Mouse (Mus musculus) ES-E14 (cell line): ENCODE data around the gene Limk1. TPM values are rescaled to one million over a fixed set of nuclear protein-coding genes. Genes with fewer than 3 reads are reported as not detected.

Experiments
- DNase-seq: peaks from one replicate; pipeline ENCODE4 v3.0.0-alpha.2; 2013; ENCODE audit warnings: low read depth, low spot score
- H3K27ac ChIP-seq: 2 replicates; pipeline ENCODE4 v1.5.1; 2012; ENCODE audit warnings: low read depth, mild to moderate bottlenecking, low read length, moderate library complexity, mixed read lengths; ENCODE audit not compliant: poor library complexity, insufficient read depth, severe bottlenecking
- H3K36me3 ChIP-seq: 2 replicates; pipeline ENCODE4 v1.6.1; 2012; ENCODE audit warnings: mild to moderate bottlenecking, low read length, moderate library complexity, mixed read lengths; ENCODE audit not compliant: control insufficient read depth, poor library complexity, insufficient read depth, severe bottlenecking
- H3K4me1 ChIP-seq, 2 experiments: fragments of 150-350 bp in 1 of 2; sonication (generic) in 1 of 2; 2 replicates each; pipeline ENCODE4 v1.6.1; 2012; ENCODE audit warnings: low read length in 2 of 2, mild to moderate bottlenecking in 1 of 2, mixed read lengths in 1 of 2; ENCODE audit not compliant: control insufficient read depth in 2 of 2, insufficient read depth in 2 of 2, poor library complexity in 1 of 2
- H3K4me3 ChIP-seq, 2 experiments: fragments of 150-350 bp in 1 of 2; sonication (generic) in 1 of 2; 2 replicates each; pipeline ENCODE4 v1.5.1; 2012; ENCODE audit warnings: low read length in 2 of 2, low read depth in 1 of 2, mild to moderate bottlenecking in 1 of 2, mixed read lengths in 1 of 2; ENCODE audit not compliant: insufficient read depth in 1 of 2, poor library complexity in 1 of 2, severe bottlenecking in 1 of 2
- H3K9ac ChIP-seq: 2 replicates; pipeline ENCODE4 v1.6.1; 2012; ENCODE audit warnings: low read depth, mild to moderate bottlenecking, low read length, mixed read lengths; ENCODE audit not compliant: poor library complexity, insufficient read depth, severe bottlenecking
- H3K9me3 ChIP-seq: fragments of 150-350 bp; sonication (generic); 2 replicates; pipeline ENCODE4 v1.6.1; 2012; ENCODE audit warnings: low read depth, mild to moderate bottlenecking, low read length; ENCODE audit not compliant: control insufficient read depth, insufficient read depth
- CHD2 ChIP-seq: IDR thresholded peaks from 2 replicates; pipeline ENCODE4 v1.6.1; 2014; ENCODE audit warnings: mild to moderate bottlenecking, low read depth, low read length, inconsistent platforms
- HCFC1 ChIP-seq: IDR thresholded peaks from 2 replicates; pipeline ENCODE4 v1.6.1; 2012; ENCODE audit warnings: low read length, inconsistent platforms, borderline replicate concordance; ENCODE audit not compliant: insufficient read depth
- MAFK ChIP-seq: IDR thresholded peaks from 2 replicates; pipeline ENCODE4 v1.6.1; 2014; ENCODE audit warnings: mild to moderate bottlenecking, low read depth, low read length, inconsistent platforms; ENCODE audit not compliant: insufficient read depth
- ZC3H11A ChIP-seq: IDR thresholded peaks from 2 replicates; pipeline ENCODE4 v1.6.1; 2012; ENCODE audit warnings: low read depth, mild to moderate bottlenecking, inconsistent platforms, low read length, borderline replicate concordance
- ZNF384 ChIP-seq: IDR thresholded peaks from 2 replicates; pipeline ENCODE4 v1.6.1; 2012; ENCODE audit warnings: low read depth, low read length, inconsistent platforms
- in situ Hi-C, 2 experiments: fragments of 600-800 bp; cut with MboI; formaldehyde crosslinking; loops; one replicate each; pipeline ENCODE4 v1.15.1; 2025; ENCODE audit warnings: low sequenced_read_pairs in 2 of 2, inconsistent platforms in 1 of 2; ENCODE audit not compliant: unreplicated experiment in 2 of 2
- total RNA-seq: library from RNA; depleted of rRNA; stranded (reverse); fragments of 300-350 nt; gene quantifications from 2 replicates; pipeline ENCODE4 v1.2.3, GENCODE M21; 2012

Gene Limk1
- total RNA-seq, 1 experiment: 15.9 TPM

DNA sequence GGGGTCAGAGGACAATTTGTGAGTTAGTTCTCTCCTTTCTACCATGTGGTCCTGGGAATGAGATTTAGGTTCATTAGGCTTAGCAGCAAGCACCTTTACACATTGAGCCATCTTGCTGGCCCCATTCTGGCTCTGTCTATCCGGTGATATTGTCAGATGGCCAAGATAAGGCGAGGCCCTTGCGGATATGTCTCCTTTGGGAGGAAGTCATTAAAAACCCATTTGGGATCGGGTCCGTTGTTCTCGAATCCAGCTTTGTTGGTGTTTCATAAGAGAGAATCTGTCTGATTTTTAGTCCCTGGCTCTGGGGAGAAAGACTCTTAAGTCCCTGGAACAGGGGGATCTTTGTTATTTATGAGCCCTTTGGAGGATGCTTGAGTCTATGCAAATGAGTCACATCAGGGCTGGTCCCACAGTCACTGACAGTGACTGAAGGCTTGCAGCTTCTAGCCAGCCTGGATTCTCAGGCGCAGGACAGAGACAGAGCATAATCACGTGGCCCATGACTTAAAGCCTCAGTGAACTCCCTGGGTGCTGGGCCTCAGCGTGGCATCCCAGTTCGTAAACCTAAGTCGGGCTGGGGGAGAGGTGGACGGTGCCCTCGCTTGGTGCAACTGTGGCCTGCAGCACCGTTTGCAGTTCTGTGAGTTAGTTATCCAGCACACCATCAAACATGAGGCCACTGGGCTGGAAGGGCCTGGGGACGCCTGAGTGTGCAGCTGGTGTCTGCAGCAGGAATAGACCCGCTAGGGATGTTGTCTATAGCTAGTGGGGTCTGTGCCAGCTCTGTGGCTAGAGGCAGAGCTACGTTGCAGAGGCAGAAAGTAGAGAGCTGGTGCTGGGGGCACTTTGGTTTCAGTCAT, 16.8 kb downstream of the Limk1 start:
- TF ChIP-seq CHD2: no peak
- TF ChIP-seq ZC3H11A: no peak
- no peak for TF ChIP-seq MAFK
- no peak for TF ChIP-seq HCFC1
- no peak for TF ChIP-seq ZNF384
- in situ Hi-C loops: no loop called here
- H3K9ac ChIP-seq: no peak overlapping the region
- H3K4me1 ChIP-seq: peaks cover 0 to 18% of the 10 kb centered on the region in 2 experiments; a peak in 2 of 4 replicates
- DNase-seq: no peak
- peaks cover 9% of the 10 kb centered on the region; the same call in 1 of the 2 replicates for H3K36me3 ChIP-seq
- H3K27ac ChIP-seq: no peak overlapping the region
- H3K9me3 ChIP-seq: no peaks in the 10 kb centered on the region
- H3K4me3 ChIP-seq: no peak overlapping the region

DNA sequence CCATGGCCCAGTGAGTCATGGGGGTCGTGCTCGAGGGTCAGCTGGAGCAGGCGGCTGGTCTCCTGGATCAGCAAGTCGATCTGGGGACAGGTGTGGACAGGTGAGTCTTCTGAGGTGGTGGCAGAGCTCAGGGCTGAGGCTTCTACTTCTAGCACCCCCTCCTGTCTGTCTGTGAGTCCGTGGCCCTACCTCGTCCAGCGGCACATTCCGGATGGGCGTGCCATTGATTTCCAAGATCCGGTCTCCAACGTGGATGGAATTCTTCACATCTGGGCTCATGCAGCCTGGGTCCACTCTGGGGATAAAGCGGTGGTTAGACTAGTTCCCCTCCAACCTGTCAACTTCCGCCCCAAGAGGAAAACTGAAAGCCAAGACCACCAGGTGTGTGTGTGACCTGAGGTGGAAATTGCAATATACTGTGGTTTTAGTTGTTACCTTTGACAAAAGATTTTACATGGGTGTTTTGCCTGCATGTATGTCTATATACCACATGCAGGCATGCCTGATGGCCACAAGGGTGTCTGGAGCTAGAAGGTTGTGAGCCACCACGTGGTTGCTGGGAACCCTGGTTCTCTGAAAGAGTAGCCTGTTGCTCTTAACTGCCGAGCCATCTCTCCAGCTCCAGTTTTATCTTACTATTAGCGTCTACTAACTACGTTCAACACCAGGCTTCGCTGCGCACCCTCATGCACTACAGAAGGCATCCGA, 19.2 kb downstream of the Limk1 start:
- H3K36me3 ChIP-seq: peaks cover 15% of the 10 kb centered on the region; the same call in 1 of the 2 replicates
- peak; percentile 33 for DNase-seq
- peak overlapping the region; percentile 53; the same call in 1 of the 2 replicates for H3K9ac ChIP-seq
- H3K4me1 ChIP-seq: peaks cover 0 to 6% of the 10 kb centered on the region in 2 experiments; a peak in 1 of 4 replicates
- no peaks in the 10 kb centered on the region for H3K9me3 ChIP-seq
- no peak for TF ChIP-seq MAFK
- no peak for TF ChIP-seq ZC3H11A
- TF ChIP-seq HCFC1: no peak
- no peak for TF ChIP-seq ZNF384
- no peak for TF ChIP-seq CHD2
- H3K4me3 ChIP-seq: peak overlapping the region; percentile 31 to 49; a peak in 3 of 4 replicates
- no peak overlapping the region for H3K27ac ChIP-seq
- in situ Hi-C loops: no loop called here

DNA sequence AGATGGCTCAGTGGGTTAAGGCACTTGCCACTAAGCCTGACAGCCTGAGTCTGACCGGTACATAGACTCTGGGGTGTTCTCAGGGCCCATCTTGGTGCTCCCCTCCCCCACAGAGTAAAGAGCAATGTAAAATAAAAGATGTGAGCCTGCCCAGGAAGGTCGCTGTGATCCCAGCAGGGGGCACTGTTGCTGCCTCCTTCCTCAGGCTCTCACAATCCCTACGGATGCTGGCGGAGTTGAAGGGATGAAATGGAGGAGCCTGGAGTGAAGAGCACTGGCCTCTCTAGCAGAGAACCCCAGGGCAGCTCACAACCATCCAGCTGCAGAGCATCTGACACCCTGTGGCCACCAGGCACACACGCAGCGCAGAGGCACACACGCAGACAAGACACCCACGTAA, 19.9 kb downstream of the Limk1 start:
- Histone ChIP-seq H3K9ac (peak overlapping the region; percentile 53; the same call in 1 of the 2 replicates), H3K36me3 (peaks cover 18% of the 10 kb centered on the region; the same call in 1 of the 2 replicates)
- in situ Hi-C loops: no loop called here

DNA sequence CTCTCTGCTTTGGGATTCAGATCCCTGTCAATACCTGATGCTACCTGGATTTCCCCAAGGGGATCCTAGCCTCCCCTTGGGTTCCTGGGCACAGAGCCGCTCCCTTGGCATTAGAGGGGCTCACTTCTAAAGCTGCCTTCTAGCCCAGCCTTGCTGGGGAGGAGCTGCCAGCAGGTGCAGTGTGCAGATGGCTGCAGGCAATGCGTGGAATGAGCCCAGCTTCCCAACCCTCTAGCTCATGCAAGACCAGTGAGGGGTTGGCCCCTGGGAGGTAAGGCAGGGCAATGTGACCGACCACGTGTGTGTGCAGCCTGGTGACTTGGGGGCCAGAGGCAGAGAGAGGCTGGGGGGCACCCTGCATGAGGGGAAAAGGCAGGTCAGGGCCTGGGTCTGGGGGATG, 31.7 kb downstream of the Limk1 start:
- in situ Hi-C loops: no loop called here
- DNase-seq: no peak
- peaks cover 1% of the 10 kb centered on the region; the same call in 1 of the 2 replicates for H3K36me3 ChIP-seq
- H3K4me1 ChIP-seq: peaks cover 0 to 8% of the 10 kb centered on the region in 2 experiments; a peak in 1 of 4 replicates
- H3K9me3 ChIP-seq: no peaks in the 10 kb centered on the region
- no peak overlapping the region for H3K9ac ChIP-seq
- no peak overlapping the region for H3K4me3 ChIP-seq
- TF ChIP-seq HCFC1 (no peak), ZC3H11A (no peak), CHD2 (no peak), ZNF384 (no peak), MAFK (no peak)
- no peak overlapping the region for H3K27ac ChIP-seq

More for the DNA sequence above, 19.9 kb downstream of the Limk1 start:
- no peak for TF ChIP-seq MAFK
- no peak for TF ChIP-seq ZC3H11A
- no peak for TF ChIP-seq ZNF384
- H3K9me3 ChIP-seq: no peaks in the 10 kb centered on the region
- peak; percentile 89 for DNase-seq
- no peak overlapping the region for H3K27ac ChIP-seq
- H3K4me1 ChIP-seq: peaks cover 0 to 6% of the 10 kb centered on the region in 2 experiments; a peak in 1 of 4 replicates
- H3K4me3 ChIP-seq: peak overlapping the region; percentile 31 to 49; a peak in 3 of 4 replicates
